Mouse (Mus musculus): Measurements from ENCODE around the gene Smarca4.

Gene Smarca4

DNA sequence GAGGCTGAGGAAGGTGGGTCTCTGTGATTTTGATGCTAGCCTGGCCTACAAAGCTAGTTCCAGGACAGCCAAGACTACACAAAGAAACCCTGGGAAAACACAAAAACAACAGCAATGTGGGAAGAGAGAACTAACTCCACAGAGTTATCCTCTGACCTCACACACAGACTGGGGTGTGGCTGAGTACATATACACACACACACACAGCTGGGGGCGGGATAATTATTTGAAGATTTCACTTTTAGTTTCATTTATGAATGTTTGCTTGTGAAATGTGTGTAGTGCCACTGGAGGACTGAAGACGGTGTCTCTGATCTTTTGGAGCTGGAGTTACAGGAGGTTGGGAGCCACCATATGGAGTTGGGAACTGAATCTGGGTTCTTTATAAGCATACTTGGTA is 14.9 kb upstream of the Smarca4 start:
- peak; percentile 56 for DNase-seq (ENCODE audit: low read depth, low spot score)

DNA sequence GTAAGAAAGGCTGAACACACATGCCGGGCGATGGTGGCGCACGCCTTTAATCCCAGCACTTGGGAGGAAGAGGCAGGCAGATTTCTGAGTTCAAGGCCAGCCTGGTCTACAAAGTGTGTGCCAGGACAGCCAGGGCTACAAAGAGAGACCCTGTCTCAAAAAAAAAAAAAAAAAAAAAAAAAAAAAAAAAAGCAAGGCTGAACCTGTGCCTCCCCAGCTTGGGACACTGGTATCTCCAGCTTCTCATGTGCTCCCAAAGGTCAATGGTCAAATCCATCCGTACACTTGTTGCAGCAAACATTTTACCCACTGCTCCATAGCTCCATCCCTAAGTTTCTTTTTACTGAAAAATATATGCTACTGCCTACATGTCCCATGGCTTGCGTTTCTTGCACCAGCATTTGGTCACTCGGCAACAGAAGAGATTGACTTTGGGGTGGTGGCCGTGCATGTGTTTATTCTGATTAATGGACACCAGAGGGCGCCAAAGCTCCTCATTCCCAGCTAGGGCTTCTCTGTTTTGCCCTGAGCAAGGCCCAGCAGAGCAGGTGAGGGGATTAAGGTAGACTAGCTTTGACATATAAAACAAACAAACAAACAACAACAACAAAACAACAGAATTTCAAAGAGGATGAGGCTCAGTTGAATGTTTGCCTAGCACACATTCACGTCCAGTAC is 14.1 kb upstream of the Smarca4 start:
- DNase-seq (ENCODE audit: low read depth, low spot score) = peak; percentile 79

DNA sequence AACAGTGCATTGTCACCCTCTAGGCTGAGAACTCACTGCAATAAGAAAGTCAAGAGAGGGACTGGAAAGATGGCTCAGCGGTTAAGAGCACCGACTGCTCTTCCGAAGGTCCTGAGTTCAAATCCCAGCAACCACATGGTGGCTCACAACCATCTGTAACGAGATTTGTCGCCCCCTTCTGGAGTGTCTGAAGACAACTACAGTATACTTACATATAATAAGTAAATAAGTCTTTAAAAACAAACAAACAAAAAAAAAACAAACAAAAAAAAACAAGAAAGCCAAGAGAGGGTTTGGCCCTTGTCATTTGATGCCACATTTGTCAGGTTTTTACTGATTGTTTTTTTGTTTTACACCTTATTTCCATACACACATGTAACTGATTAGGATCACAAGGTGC is 11.8 kb upstream of the Smarca4 start:
- DNase-seq (ENCODE audit: low read depth, low spot score) = no peak

DNA sequence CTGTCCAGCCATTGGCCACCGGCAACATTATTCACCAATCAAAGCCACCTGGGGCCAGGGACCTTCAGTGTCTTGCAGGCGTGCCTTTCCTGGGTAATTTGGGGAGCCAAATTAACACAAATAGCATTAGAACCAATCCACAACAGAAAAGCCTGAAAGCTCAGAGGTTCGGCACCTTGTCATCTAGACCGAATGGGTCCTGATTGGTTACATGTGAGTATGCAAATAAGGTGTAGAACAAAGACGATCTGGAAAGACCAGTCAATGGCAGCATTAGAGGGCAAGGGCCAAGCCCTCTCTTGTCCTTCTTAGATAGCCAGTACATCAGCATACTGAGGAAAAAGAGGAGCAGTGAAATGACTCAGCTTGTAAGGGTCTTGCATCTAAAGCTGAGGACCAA is 10.1 kb upstream of the Smarca4 start:
- DNase-seq (ENCODE audit: low read depth, low spot score) = no peak

DNA sequence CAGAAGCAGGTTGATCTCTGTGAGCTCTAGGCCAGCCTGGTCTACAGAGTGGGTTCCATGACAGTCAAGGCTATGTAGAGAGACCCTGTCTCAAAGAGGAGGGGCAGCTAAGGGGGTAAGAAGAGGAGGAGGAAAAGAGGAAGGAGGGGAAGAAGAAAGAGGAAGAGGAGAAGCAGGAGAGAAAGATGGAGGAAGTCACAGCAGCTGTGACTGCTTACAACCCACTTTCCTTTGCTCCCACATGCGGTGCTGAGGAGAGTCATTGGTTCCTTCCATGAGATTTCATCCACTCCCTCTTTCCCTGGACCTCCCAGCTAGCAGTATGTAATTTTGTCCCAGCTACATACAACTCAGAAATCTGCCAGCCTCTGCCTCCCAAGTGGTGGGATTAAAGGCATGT is 9.3 kb upstream of the Smarca4 start:
- DNase-seq (ENCODE audit: low read depth, low spot score) = no peak

DNA sequence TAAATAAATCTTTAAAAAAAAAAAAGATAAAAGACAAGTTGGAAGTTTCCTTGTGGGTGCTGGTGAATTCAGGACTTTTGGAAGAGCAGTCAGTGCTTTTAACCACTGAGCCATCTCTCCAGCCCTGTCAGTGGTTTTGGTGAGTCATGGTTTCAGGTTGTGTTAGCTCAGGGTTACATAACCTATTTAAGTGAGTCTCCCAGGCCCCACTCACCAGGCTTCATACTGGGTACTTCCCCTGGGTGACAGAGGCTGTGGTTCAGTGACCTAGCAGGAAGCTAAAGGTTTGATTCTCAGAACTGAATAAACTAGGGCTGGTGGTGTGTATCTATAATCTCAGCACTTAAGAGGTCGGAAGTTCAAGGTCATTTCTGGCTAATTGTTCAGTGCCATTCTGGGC is 6.1 kb upstream of the Smarca4 start:
- DNase-seq (ENCODE audit: low read depth, low spot score) = peak; percentile 85

DNA sequence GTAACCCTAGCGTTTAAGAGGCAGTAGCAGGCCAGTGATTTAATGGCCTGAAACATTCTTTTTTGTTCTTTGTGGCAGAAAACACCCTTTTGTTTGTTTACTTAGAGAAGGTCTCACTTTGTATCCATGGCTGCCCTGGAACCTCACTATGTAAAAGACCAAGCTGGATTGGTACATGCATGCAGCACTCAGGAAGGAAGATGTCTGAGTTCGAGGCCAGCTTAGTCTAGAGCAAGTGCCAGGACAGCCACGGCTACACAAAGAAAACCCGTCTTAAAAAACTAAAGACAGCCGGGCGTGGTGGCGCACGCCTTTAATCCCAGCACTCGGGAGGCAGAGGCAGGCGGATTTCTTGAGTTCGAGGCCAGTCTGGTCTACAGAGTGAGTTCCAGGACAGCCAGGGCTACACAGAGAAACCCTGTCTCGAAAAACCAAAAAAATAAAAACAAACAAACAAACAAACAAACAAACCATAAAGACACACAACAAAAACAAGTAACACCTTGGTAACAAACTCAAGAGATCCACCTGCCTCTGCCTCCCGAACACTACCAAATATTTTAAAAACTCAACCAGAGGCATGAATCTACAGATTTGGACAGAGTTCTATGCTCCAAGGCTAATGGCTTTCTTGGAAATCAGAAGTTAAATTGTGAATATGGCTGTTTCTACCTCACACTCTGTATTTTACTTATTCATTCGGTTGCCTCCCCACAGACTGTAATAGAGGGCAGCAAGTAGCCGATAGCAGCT is 929 bp upstream of the Smarca4 start:
- DNase-seq (ENCODE audit: low read depth, low spot score) = no peak

DNA sequence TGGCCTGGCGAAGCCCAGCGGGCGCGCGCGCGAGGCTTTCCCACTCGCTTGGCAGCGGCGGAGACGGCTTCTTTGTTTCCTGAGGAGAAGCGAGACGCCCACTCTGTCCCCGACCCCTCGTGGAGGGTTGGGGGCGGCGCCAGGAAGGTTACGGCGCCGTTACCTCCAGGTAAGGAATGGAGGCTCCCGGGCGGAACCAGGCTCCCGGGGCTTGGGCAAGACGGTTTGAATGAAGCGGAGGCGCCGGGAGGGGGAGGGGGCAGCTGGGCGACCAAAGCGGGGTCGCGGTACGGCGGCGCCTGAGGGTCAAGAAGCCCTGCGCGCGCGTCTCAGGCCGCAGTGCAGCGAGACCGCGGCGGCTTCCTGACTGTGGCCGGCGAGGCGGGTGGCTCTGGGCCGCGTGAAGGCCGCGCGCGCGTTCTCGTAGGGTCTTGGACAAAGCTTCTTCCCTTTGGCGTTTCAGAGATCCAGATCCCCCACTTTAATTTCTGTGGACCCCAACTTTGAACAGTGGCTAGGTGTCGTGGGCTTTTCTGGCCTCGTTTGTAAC is 338 bp downstream of the Smarca4 start:
- no peak for DNase-seq (ENCODE audit: low read depth, low spot score)

DNA sequence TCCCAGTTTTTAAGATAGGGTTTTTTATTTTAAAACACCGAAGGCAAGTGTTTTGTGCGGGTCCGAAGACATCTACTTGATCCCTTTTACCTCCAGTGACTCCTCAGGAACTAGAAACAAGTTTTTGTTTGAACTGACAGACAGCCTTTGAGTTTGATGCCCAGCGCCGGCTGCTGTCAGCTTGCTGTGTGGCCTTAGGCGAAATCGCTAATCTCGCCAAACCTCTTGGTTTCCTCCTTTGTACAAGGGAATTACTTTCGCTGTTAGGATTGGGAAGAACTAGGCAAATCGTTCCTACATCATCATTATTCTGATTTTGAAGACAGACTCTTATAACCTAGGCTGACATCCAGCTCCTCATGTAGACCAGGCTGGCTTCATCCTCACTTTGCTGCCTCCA is 1.1 kb downstream of the Smarca4 start:
- peak; percentile 26 for DNase-seq (ENCODE audit: low read depth, low spot score)

DNA sequence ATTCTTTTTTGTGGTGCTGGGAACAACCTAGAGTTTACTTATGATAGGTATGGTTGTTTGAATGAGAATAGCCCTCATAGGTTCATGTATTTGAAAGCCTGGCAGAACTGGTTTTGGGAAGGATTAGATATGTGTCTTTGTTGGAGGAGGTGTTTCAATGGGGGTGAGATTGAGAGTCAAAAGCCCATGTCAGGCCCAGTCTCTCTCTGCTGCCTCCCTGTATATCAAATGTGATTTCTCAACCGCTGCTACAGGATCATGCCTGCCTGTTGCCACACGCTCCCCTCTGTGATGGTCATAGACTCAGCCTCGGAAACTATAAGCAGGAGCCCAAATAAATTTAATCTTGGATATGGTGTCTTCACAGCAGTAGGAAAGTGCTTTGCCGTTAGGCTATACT is 4.3 kb downstream of the Smarca4 start:
- no peak for DNase-seq (ENCODE audit: low read depth, low spot score)

DNA sequence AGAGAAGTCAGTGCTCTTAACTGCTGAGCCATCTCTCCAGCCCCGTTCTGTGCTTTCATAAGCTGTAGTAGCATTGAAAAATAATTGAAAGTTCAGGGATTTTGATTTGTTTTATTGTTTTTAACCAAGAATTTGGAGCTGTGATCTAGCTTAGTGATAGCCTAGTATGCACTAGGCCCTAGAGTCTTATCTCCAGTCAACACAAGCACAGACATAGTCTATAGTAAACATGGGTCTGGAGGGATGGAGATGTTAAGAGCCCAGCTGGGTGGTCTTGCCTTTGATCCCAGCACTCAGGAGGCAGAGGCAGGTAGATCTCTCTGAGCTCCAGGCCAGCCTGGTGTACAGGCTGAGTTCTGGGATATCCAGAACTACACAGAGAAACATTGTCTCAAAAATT is 6.7 kb downstream of the Smarca4 start:
- DNase-seq (ENCODE audit: low read depth, low spot score) = no peak

DNA sequence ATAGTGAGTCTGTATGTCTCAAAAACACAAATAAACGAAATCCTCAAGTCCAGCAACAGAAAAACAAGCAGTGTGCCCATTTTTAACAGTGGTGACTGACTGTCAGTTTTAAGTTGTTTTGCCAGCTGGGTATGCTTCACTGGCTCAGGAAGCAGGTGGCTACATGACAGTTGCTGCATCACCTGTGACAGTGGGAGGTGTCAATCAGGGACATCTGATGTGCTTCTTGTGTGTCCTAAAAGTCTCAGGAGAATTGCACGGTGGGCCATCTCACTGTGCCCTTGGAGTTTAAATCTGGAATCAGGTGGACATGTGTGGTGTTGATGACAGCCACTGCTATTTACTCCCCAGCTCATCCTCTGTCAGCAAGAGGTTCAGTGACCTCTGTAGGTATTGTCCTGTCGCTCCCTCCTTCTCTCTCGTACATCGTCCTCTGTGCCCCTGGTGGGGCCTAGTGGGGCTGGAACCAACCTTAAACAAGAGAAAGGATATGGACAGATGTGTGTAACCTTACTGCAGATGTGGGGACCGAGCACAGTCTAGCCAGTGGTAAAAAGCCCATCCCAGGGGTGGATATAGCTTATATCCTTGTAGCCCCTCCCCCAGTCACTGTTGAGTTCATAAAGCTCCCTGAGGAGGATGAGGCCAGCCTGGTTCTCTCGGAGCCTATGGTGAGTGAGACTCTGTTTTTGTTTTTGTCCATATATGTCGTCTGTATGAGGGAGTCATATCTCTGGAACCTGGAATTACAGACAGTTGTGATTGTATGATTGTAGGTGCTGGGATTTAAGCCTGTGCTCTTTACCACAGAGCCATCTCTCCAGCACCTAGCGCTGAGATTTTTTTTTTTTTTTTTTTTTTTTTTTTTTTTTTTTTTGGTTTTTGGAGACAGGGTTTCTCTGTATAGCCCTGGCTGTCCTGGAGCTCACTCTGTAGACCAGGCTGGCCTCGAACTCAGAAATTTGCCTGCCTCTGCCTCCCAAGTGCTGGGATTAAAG is 9.7 kb downstream of the Smarca4 start:
- DNase-seq (ENCODE audit: low read depth, low spot score) = no peak

DNA sequence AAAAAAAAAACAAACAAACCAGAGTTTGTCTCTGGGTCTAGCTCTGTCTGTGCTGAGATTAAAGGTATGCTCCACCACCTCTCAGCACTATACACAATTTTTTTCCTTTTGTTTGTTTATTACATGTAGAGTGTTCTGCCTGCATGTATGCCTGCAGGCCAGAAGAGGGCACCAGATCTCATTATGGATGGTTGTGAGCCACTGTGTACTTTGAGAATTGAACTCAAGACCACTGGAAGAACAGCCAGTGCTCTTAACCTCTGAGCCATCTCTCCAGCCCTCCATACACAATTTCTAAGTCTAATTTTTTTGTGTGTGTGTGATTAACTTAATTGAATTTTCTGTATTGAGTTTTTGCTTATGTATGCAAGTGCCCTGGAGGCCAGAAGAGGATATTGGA is 10.6 kb downstream of the Smarca4 start:
- DNase-seq (ENCODE audit: low read depth, low spot score) = peak; percentile 49

DNA sequence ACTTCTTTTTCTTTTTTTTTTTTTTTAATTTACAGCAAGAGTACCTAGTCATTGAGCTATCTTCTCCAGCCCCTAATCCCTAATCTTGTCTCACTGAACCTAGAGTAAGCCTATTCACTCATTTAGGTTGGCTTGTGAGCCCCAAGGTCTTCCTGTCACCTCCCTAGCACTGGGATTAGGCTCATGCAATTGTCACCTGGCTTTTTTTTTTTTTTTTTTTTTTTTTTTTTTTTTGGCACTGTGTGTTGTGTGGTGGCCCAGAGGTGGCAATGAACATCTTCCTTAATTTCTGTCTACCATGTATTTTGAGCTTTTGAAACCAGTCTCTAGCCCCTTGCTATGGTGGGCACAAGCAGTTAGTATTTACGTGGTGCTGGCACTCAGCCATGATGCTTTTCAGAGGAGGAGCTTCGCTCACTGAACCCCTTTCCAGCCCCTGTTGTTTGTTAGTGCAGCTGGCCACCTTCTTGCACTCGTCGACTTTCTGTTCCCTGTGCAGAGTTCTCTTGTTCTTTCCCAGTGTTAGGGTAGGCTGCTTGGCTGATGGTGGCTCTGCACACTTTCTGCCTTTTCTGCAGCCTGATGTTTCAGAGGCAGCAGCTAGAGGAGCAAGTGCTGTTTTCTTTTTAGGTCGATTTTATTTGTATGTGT is 11.3 kb downstream of the Smarca4 start:
- no peak for DNase-seq (ENCODE audit: low read depth, low spot score)

DNA sequence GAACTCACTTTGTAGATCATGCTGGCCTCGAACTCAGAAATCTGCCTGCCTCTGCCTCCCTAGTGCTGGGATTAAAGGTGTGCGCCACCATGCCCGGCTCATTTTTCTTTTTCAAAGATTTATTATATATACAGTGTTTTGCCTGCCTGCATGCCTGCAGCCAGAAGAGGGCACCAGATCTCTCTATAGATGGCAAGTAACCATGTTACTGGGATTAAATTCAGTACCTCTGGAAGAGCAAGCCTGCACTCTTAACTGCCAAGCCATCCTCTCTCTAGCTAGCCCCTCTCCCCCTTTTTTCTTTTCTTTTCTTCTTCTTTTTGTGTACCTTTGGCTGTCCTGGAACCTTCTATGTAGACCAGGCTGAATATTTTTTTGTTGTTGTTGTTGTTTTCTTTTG is 14.7 kb downstream of the Smarca4 start:
- peak; percentile 64 for DNase-seq (ENCODE audit: low read depth, low spot score)

DNA sequence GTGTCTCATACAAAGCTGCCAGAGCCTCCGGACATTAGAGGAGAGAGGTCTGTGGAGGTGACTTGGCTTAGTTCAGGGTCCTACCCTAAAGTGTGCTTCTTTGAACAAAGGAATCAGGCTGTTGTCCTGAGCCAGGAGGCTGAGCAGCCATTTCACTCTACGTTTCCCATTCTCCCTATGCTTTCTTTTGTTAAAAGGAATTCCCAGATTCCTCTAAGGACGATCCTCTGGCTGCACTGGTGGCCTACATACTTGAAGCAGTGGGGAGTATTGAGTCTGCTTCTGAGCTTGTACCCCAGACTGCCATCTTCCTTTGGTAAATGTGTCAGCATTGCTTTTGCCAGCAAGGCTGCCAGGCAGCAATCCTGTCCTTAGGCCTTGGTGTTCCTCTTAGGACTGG is 17.1 kb downstream of the Smarca4 start:
- no peak for DNase-seq (ENCODE audit: low read depth, low spot score)

DNA sequence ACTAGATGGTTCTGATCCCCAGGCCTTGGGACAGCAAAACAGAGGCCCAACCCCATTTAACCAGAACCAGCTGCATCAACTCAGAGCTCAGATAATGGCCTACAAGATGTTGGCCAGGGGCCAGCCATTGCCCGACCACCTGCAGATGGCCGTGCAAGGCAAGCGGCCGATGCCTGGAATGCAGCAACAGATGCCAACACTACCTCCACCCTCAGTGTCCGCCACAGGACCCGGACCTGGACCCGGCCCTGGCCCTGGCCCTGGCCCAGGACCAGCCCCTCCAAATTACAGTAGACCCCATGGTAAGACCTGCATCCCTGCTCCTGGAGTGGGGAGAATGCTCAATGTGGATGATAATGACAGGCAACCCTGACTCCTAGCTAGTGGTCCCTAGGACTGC is 19.7 kb downstream of the Smarca4 start:
- DNase-seq (ENCODE audit: low read depth, low spot score) = no peak

DNA sequence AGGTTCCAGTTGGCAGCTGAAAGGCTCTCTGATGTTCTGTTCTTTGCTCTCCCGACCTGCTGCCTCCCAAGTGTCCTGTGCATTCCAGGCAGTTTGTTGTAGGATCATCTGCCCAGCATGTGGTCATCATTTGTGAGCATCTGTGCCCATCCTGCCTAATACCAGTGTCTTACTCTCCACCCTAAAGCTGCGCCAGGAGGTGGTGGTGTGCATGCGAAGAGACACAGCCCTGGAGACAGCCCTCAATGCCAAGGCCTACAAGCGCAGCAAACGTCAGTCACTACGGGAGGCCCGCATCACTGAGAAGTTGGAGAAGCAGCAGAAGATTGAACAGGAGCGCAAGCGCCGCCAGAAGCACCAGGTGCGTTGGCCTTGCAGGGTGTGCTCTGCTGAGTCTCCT is 23.1 kb downstream of the Smarca4 start:
- no peak for DNase-seq (ENCODE audit: low read depth, low spot score)

DNA sequence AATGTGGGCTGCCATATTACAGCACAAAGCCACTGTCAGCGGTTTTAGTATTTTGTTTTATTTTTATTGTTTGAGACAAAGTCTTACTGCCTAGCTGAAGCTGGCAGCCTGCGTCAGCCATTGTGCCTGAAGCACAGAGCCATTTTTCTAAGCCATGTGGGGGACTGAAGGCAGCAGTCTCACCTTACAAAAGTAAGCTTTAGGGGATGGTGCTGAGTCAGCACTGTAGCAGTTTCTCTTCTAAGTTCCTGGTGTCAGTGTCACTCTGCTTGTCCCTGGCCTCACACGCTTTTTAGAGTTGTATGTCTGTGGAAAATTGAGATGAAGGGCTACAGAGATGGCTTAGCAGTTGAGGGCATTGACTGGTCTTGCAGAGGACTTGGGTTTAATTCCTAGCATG is 30.4 kb downstream of the Smarca4 start:
- no peak for DNase-seq (ENCODE audit: low read depth, low spot score)

DNA sequence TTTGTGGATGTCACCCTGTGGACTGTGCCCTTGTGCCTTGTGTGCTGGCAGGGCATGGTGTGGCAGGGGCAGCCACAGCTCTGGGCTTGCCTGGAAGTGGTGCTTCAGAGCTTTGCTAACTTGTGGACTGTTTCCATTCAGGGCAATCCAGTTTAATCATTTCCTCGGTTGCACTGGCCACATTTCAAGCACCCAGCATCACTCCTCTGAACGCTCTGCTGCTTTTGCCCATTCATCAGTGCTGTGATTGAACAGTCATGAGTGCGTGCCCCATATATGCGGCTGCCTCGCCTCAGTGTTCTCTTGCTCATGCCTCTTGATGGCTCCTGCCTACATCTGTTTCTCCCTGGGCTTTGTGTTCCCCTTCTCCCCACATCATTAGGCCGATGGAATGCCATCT is 31.8 kb downstream of the Smarca4 start:
- DNase-seq (ENCODE audit: low read depth, low spot score) = no peak

DNA sequence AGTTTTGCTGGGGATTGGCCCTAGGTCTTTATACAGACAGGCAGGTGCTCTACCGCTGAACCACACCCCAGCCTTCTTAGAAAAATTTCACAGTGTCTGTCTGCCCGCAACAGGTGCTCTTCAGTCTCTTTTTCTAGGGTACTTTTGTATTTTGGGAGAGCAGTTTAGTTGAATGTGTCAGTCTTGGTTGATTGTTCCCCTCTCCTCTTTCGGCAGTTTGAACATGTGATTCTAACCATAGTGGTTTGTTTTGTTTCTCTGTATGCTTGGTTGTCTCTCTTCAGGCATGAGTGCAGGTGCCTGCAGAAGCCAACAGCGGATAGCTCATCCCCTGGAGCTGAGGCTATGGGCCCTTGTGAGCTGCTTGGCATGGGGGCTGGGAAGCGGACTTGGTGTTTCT is 36.3 kb downstream of the Smarca4 start:
- DNase-seq (ENCODE audit: low read depth, low spot score) = peak; percentile 48
